Comparison of ENCODE assay signal across 11 mouse cellular contexts in the genomic region with DNA sequence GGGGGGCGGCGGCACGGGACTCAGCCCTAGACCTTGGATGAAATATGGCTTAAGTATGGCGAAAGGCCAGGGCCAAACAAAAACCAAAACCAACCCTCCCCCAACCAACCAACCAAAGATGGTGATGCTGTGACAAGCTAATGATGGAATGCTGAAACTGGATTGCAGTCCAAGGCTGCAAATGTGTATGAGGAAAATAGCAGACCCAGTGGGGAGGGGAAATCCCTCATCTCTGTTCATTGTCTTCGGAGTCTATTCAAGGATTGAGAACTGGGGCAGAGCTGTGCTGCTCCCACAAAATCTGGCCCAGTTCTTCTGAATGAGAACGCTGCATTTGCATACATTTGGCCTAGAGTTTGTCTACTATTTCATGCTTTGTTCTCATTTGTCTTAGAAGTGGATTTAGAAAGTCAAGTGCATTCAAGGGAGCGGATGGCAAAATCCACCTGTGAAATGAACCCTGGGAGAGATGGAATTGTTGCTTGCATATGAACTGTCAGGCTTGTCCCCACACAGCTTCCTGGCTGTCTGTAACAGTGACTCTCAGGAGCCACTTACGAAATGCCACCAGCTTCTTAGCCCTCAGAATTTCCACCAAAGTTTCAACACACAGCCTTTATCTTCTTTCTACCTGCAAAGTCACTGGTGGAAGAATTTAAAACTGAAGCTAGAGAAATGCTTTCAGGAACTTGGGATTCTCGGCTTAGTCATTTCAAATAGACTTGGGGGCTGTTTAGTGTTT. TPM values are rescaled to one million over a fixed set of nuclear protein-coding genes. Genes with fewer than 3 reads are reported as not detected.
A peak's percentile ranks its signal among the peaks of the same experiment; 100 is the strongest.
DNase-seq lines count a peak whose midpoint lies in the region; ATAC-seq lines count a peak whose summit lies in the region.
"Had no signal": no experiment of that assay in that cellular context is flagged by ENCODE, and none has a peak within 500 bp of the region (broad histone marks: within the 10 kb centered on the region; RNA-seq: fewer than 3 reads in every experiment).

No protein-coding gene starts in this region.

- DNase-seq in embryonic facial prominence, embryonic 14.5 days (ENCODE audit: low spot score): no peak
- no peak for DNase-seq in embryonic facial prominence, embryonic 10.5 days (ENCODE audit: low spot score)
- no peak for DNase-seq in limb, embryonic 10.5 days (ENCODE audit: low spot score)
- DNase-seq in ZHBTc4 (ENCODE audit: low read depth, low spot score): peak; percentile 77
- DNase-seq in spleen, postnatal 14 days (ENCODE audit: low spot score in 2 of 2): no peak
- no peak for DNase-seq in thymus, postnatal 10 days (ENCODE audit: low spot score in 2 of 2)
- DNase-seq: B cell, adult 2 months; kidney, postnatal 14 days had no signal

- H3K9ac ChIP-seq in embryonic facial prominence, embryonic 14.5 days (ENCODE audit: low read depth, low read length): no peak overlapping the region
- no peak overlapping the region for H3K9ac ChIP-seq in limb, embryonic 12.5 days (replicated peaks)
- H3K9ac ChIP-seq in limb, embryonic 13.5 days: no peak overlapping the region
- H3K9ac ChIP-seq: liver, embryonic 12.5 days had no signal

- peak overlapping the region; percentile 21; the same call in 1 of the 2 replicates for H3K27ac ChIP-seq in embryonic facial prominence, embryonic 14.5 days (replicated peaks; ENCODE audit: low read depth, low read length)
- no peak overlapping the region for H3K27ac ChIP-seq in embryonic facial prominence, embryonic 10.5 days (replicated peaks)
- H3K27ac ChIP-seq in limb, embryonic 12.5 days: 0 out of 2 replicates have a peak overlapping the region, but pooled peaks have one; percentile 23
- H3K27ac ChIP-seq in limb, embryonic 10.5 days: no peak overlapping the region
- peak overlapping the region; percentile 28; the same call in 1 of the 2 replicates for H3K27ac ChIP-seq in limb, embryonic 13.5 days
- H3K27ac ChIP-seq: liver, embryonic 12.5 days had no signal

- no peaks in the 10 kb centered on the region for H3K9me3 ChIP-seq in embryonic facial prominence, embryonic 14.5 days (ENCODE audit: control insufficient read depth, low read length)
- H3K9me3 ChIP-seq in embryonic facial prominence, embryonic 10.5 days: no peaks in the 10 kb centered on the region
- no peaks in the 10 kb centered on the region for H3K9me3 ChIP-seq in limb, embryonic 12.5 days
- H3K9me3 ChIP-seq in limb, embryonic 10.5 days (replicated peaks): no peaks in the 10 kb centered on the region
- no peaks in the 10 kb centered on the region for H3K9me3 ChIP-seq in limb, embryonic 13.5 days
- H3K9me3 ChIP-seq: liver, embryonic 12.5 days had no signal

- H3K4me3 ChIP-seq in embryonic facial prominence, embryonic 14.5 days (ENCODE audit: low read depth, low read length): no peak overlapping the region
- no peak overlapping the region for H3K4me3 ChIP-seq in embryonic facial prominence, embryonic 10.5 days
- H3K4me3 ChIP-seq in limb, embryonic 12.5 days (replicated peaks): no peak overlapping the region
- H3K4me3 ChIP-seq in limb, embryonic 10.5 days: no peak overlapping the region
- no peak overlapping the region for H3K4me3 ChIP-seq in limb, embryonic 13.5 days
- H3K4me3 ChIP-seq: liver, embryonic 12.5 days had no signal

- no peak overlapping the region for H3K4me2 ChIP-seq in embryonic facial prominence, embryonic 14.5 days (ENCODE audit: low read depth, low read length)
- no peak overlapping the region for H3K4me2 ChIP-seq in limb, embryonic 12.5 days
- no peak overlapping the region for H3K4me2 ChIP-seq in limb, embryonic 13.5 days (replicated peaks)
- H3K4me2 ChIP-seq: liver, embryonic 12.5 days had no signal

- peaks cover 3% of the 10 kb centered on the region; the same call in 1 of the 2 replicates for H3K4me1 ChIP-seq in embryonic facial prominence, embryonic 14.5 days (ENCODE audit: control insufficient read depth, insufficient read depth, low read length)
- no peaks in the 10 kb centered on the region; the same call in 1 of the 2 replicates for H3K4me1 ChIP-seq in embryonic facial prominence, embryonic 10.5 days
- H3K4me1 ChIP-seq in limb, embryonic 12.5 days (replicated peaks): peaks cover 6% of the 10 kb centered on the region; the same call in 1 of the 2 replicates
- H3K4me1 ChIP-seq in limb, embryonic 10.5 days: peaks cover 6% of the 10 kb centered on the region
- peaks cover 15% of the 10 kb centered on the region for H3K4me1 ChIP-seq in limb, embryonic 13.5 days
- H3K4me1 ChIP-seq: liver, embryonic 12.5 days had no signal

- ATAC-seq in embryonic facial prominence, embryonic 14.5 days (ENCODE audit: low read depth): no peak
- ATAC-seq in limb, embryonic 12.5 days (ENCODE audit: insufficient number of reproducible peaks, insufficient read depth, low FRiP score, low TSS enrichment, low read depth): no peak
- no peak for ATAC-seq in limb, embryonic 13.5 days (ENCODE audit: low FRiP score, low read depth)
- ATAC-seq: liver, embryonic 12.5 days had no signal

- H3K27me3 ChIP-seq in embryonic facial prominence, embryonic 14.5 days (replicated peaks; ENCODE audit: control insufficient read depth, insufficient read depth, low read length): peaks cover 10% of the 10 kb centered on the region
- peaks cover 83% of the 10 kb centered on the region for H3K27me3 ChIP-seq in embryonic facial prominence, embryonic 10.5 days (replicated peaks; ENCODE audit: low read depth, poor library complexity, severe bottlenecking)
- peaks cover 38% of the 10 kb centered on the region for H3K27me3 ChIP-seq in limb, embryonic 12.5 days
- peaks cover 85% of the 10 kb centered on the region for H3K27me3 ChIP-seq in limb, embryonic 10.5 days (ENCODE audit: low read depth, poor library complexity, severe bottlenecking)
- peaks cover 48% of the 10 kb centered on the region for H3K27me3 ChIP-seq in limb, embryonic 13.5 days

- WGBS in embryonic facial prominence, embryonic 14.5 days: 74% methylated on average over 9 of the region's 9 CpGs
- 78% methylated on average over 9 of the region's 9 CpGs for WGBS in embryonic facial prominence, embryonic 10.5 days
- 74% methylated on average over 9 of the region's 9 CpGs for WGBS in limb, embryonic 12.5 days
- 64% methylated on average over 9 of the region's 9 CpGs for WGBS in limb, embryonic 10.5 days
- WGBS in limb, embryonic 13.5 days: 63% methylated on average over 9 of the region's 9 CpGs

- H3K36me3 ChIP-seq in embryonic facial prominence, embryonic 14.5 days (ENCODE audit: control insufficient read depth, insufficient read depth, low read length): no peaks in the 10 kb centered on the region
- no peaks in the 10 kb centered on the region for H3K36me3 ChIP-seq in embryonic facial prominence, embryonic 10.5 days (replicated peaks)
- H3K36me3 ChIP-seq in limb, embryonic 12.5 days: no peaks in the 10 kb centered on the region
- no peaks in the 10 kb centered on the region for H3K36me3 ChIP-seq in limb, embryonic 10.5 days
- H3K36me3 ChIP-seq in limb, embryonic 13.5 days: no peaks in the 10 kb centered on the region
- H3K36me3 ChIP-seq: liver, embryonic 12.5 days had no signal

RNA-seq across cellular contexts. Expression of a gene that starts 36.2 kb away (rescaled TPM):
- 78.4 and 96.3 TPM in 2 replicates for polyA plus RNA-seq in embryonic facial prominence, embryonic 14.5 days (2014; fragmentation: Nextera tagmentation; extraction: Ambion mirVana)
- polyA plus RNA-seq in embryonic facial prominence, embryonic 10.5 days (2016; fragmentation: Nextera tagmentation; extraction: Ambion mirVana): 2.9 and 3.6 TPM in 2 replicates
- polyA plus RNA-seq in limb, embryonic 12.5 days (2016; fragmentation: Nextera tagmentation; extraction: Ambion mirVana): 29.1 and 33.3 TPM in 2 replicates
- 1.5 and 3.2 TPM in 2 replicates for polyA plus RNA-seq in limb, embryonic 10.5 days (2016; fragmentation: Nextera tagmentation; extraction: Ambion mirVana)
- 84.2 and 86.0 TPM in 2 replicates for polyA plus RNA-seq in limb, embryonic 13.5 days (2015; fragmentation: Nextera tagmentation; extraction: Ambion mirVana)

Comparison
In these comparisons a context has a peak if more than half of its experiments do, and no peak if none do; other contexts are left out.
1. H3K27ac ChIP-seq: peak in embryonic facial prominence, embryonic 14.5 days (single experiment), limb, embryonic 12.5 days (single experiment) and limb, embryonic 13.5 days (single experiment); none in embryonic facial prominence, embryonic 10.5 days (single experiment) and limb, embryonic 10.5 days (single experiment).